ENCODE assay signal across 8 mouse cellular contexts in the genomic region with DNA sequence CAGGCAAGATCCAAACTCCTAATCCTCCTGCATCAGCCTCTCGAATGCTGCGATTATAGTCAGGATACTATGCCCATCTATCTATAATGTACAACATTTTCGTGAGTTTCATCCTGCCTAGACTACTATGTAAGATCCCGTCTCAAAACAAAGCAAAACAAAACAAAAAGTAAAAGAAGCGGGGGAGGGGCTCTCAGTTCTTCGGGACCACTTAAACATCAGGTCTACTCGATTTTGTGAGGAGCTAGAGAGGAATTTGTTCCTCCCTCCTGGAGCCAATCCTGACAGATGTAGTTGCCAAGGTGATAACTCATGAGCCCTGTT. TPM values are rescaled to one million over a fixed set of nuclear protein-coding genes. Genes with fewer than 3 reads are reported as not detected.
DNase-seq lines count a peak whose midpoint lies in the region; ATAC-seq and TF ChIP-seq lines count a peak whose summit lies in the region.

No protein-coding gene starts in this region.

- peak overlapping the region; percentile 20 for H3K4me3 ChIP-seq in lung, embryonic 14.5 days (ENCODE audit: low read depth, low read length)
- H3K4me3 ChIP-seq in embryonic facial prominence, embryonic 15.5 days (replicated peaks): peak overlapping the region; percentile 35
- H3K4me3 ChIP-seq in limb, embryonic 10.5 days: peak overlapping the region; percentile 39
- no peak overlapping the region for H3K4me3 ChIP-seq in neural tube, embryonic 14.5 days (ENCODE audit: low read depth, low read length)

- H3K27ac ChIP-seq in lung, embryonic 14.5 days (ENCODE audit: low read depth): no peak overlapping the region
- H3K27ac ChIP-seq in embryonic facial prominence, embryonic 15.5 days (replicated peaks): peak overlapping the region; percentile 72
- H3K27ac ChIP-seq in limb, embryonic 10.5 days: peak overlapping the region; percentile 36; the same call in 1 of the 2 replicates
- no peak overlapping the region for H3K27ac ChIP-seq in neural tube, embryonic 14.5 days (ENCODE audit: low read depth, low read length)

- ATAC-seq in lung, embryonic 14.5 days (ENCODE audit: insufficient read depth): no peak
- no peak for ATAC-seq in embryonic facial prominence, embryonic 15.5 days (ENCODE audit: insufficient number of reproducible peaks, low FRiP score, low TSS enrichment, low read depth)
- ATAC-seq in neural tube, embryonic 14.5 days (ENCODE audit: low read depth): no peak
- no peak; the same call in 1 of the 2 replicates for ATAC-seq in granulocyte monocyte progenitor cell, adult 5-6 weeks (replicated peaks; ENCODE audit: poor library complexity, severe bottlenecking)

- DNase-seq in lung, embryonic 14.5 days: no peak
- DNase-seq in lung, postnatal 10 days: no peak
- no peak for DNase-seq in limb, embryonic 10.5 days (ENCODE audit: low spot score)
- no peak for DNase-seq in cerebellum, postnatal 4 days (ENCODE audit: low spot score in 2 of 2)
- DNase-seq in cerebellum, postnatal 25 days: no peak

- H3K9ac ChIP-seq in lung, embryonic 14.5 days: 0 out of 2 replicates have a peak overlapping the region, but pooled peaks have one; percentile 14
- H3K9ac ChIP-seq in embryonic facial prominence, embryonic 15.5 days: no peak overlapping the region
- H3K9ac ChIP-seq in neural tube, embryonic 14.5 days (replicated peaks; ENCODE audit: low read depth, low read length): no peak overlapping the region

- H3K4me2 ChIP-seq in lung, embryonic 14.5 days: peak overlapping the region; percentile 53
- peak overlapping the region; percentile 47 for H3K4me2 ChIP-seq in embryonic facial prominence, embryonic 15.5 days (replicated peaks)
- peak overlapping the region; percentile 38 for H3K4me2 ChIP-seq in neural tube, embryonic 14.5 days (ENCODE audit: low read depth, low read length)

- no peaks in the 10 kb centered on the region for H3K4me1 ChIP-seq in lung, embryonic 14.5 days (ENCODE audit: insufficient read depth)
- peaks cover 13% of the 10 kb centered on the region; the same call in 1 of the 2 replicates for H3K4me1 ChIP-seq in embryonic facial prominence, embryonic 15.5 days
- peaks cover 18% of the 10 kb centered on the region for H3K4me1 ChIP-seq in limb, embryonic 10.5 days
- peaks cover 5% of the 10 kb centered on the region; the same call in 1 of the 2 replicates for H3K4me1 ChIP-seq in neural tube, embryonic 14.5 days (ENCODE audit: control insufficient read depth, insufficient read depth, low read length)

- no peaks in the 10 kb centered on the region for H3K36me3 ChIP-seq in lung, embryonic 14.5 days (ENCODE audit: insufficient read depth)
- H3K36me3 ChIP-seq in embryonic facial prominence, embryonic 15.5 days: no peaks in the 10 kb centered on the region
- no peaks in the 10 kb centered on the region for H3K36me3 ChIP-seq in limb, embryonic 10.5 days
- no peaks in the 10 kb centered on the region for H3K36me3 ChIP-seq in neural tube, embryonic 14.5 days (ENCODE audit: control insufficient read depth, insufficient read depth, low read length)

- H3K9me3 ChIP-seq in lung, embryonic 14.5 days (ENCODE audit: low read depth, low read length): no peaks in the 10 kb centered on the region
- no peaks in the 10 kb centered on the region for H3K9me3 ChIP-seq in embryonic facial prominence, embryonic 15.5 days (replicated peaks)
- H3K9me3 ChIP-seq in limb, embryonic 10.5 days (replicated peaks): no peaks in the 10 kb centered on the region
- H3K9me3 ChIP-seq in neural tube, embryonic 14.5 days (ENCODE audit: control insufficient read depth, low read length): no peaks in the 10 kb centered on the region

- WGBS in lung, embryonic 14.5 days: 33% methylated on average over 7 of the region's 7 CpGs
- 24% methylated on average over 7 of the region's 7 CpGs for WGBS in embryonic facial prominence, embryonic 15.5 days
- WGBS in limb, embryonic 10.5 days: 48% methylated on average over 7 of the region's 7 CpGs
- 40% methylated on average over 7 of the region's 7 CpGs for WGBS in neural tube, embryonic 14.5 days

- H3K27me3 ChIP-seq in lung, embryonic 14.5 days (ENCODE audit: insufficient read depth, low read length): no peaks in the 10 kb centered on the region
- H3K27me3 ChIP-seq in embryonic facial prominence, embryonic 15.5 days: no peaks in the 10 kb centered on the region
- H3K27me3 ChIP-seq in limb, embryonic 10.5 days (ENCODE audit: low read depth, poor library complexity, severe bottlenecking): no peaks in the 10 kb centered on the region
- no peaks in the 10 kb centered on the region for H3K27me3 ChIP-seq in neural tube, embryonic 14.5 days (ENCODE audit: control insufficient read depth, insufficient read depth, low read length)

- no peak for TF ChIP-seq CTCF in lung, embryonic 14.5 days (IDR thresholded peaks at IDR 0.05; ENCODE audit: low read depth)

RNA-seq across cellular contexts. Expression of gene Rest, which starts 19.9 kb away (rescaled TPM):
- 42.6 and 43.5 TPM in 2 replicates for polyA plus RNA-seq in lung, embryonic 14.5 days (2014; fragmentation: Nextera tagmentation; extraction: Ambion mirVana)
- polyA plus RNA-seq in embryonic facial prominence, embryonic 15.5 days (2015; fragmentation: Nextera tagmentation; extraction: Ambion mirVana): 35.7 and 36.3 TPM in 2 replicates
- polyA plus RNA-seq in limb, embryonic 10.5 days (2016; fragmentation: Nextera tagmentation; extraction: Ambion mirVana): 35.7 and 46.6 TPM in 2 replicates
- 5.2 and 8.1 TPM in 2 replicates for polyA plus RNA-seq in neural tube, embryonic 14.5 days (2014; fragmentation: Nextera tagmentation; extraction: Ambion mirVana)
- total RNA-seq in granulocyte monocyte progenitor cell, adult 5-6 weeks (2014; fragmentation: Nextera tagmentation): 21.4 and 29.5 TPM in 2 replicates
- 46.3 and 49.3 TPM in 2 replicates for total RNA-seq in granulocyte monocyte progenitor cell, adult 5-6 weeks (2017)

RNA-seq across cellular contexts. Expression of gene Spink2, which starts 34.2 kb away (rescaled TPM):
- 0.32 and 1.3 TPM in 2 replicates for polyA plus RNA-seq in lung, embryonic 14.5 days (2014; fragmentation: Nextera tagmentation; extraction: Ambion mirVana)
- polyA plus RNA-seq in embryonic facial prominence, embryonic 15.5 days (2015; fragmentation: Nextera tagmentation; extraction: Ambion mirVana): 1.6 and 2.0 TPM in 2 replicates
- polyA plus RNA-seq in limb, embryonic 10.5 days (2016; fragmentation: Nextera tagmentation; extraction: Ambion mirVana): 0.89 and 1.4 TPM in 2 replicates
- 3.7 and 6.0 TPM in 2 replicates for polyA plus RNA-seq in neural tube, embryonic 14.5 days (2014; fragmentation: Nextera tagmentation; extraction: Ambion mirVana)
- total RNA-seq in granulocyte monocyte progenitor cell, adult 5-6 weeks (2014; fragmentation: Nextera tagmentation): not detected in 2 replicates
- total RNA-seq in granulocyte monocyte progenitor cell, adult 5-6 weeks (2017): not detected in 2 replicates

Comparison
In these comparisons a context has a peak if more than half of its experiments do, and no peak if none do; other contexts are left out.
1. H3K27ac ChIP-seq: peak in embryonic facial prominence, embryonic 15.5 days (single experiment) and limb, embryonic 10.5 days (single experiment); none in lung, embryonic 14.5 days (single experiment) and neural tube, embryonic 14.5 days (single experiment).
2. Peak in every context shown above with its lines, with median percentiles within 50 percentile points of each other: H3K4me2 ChIP-seq.